Mouse (Mus musculus): Measurements from ENCODE around the gene D6Ertd527e.

Gene D6Ertd527e

DNA sequence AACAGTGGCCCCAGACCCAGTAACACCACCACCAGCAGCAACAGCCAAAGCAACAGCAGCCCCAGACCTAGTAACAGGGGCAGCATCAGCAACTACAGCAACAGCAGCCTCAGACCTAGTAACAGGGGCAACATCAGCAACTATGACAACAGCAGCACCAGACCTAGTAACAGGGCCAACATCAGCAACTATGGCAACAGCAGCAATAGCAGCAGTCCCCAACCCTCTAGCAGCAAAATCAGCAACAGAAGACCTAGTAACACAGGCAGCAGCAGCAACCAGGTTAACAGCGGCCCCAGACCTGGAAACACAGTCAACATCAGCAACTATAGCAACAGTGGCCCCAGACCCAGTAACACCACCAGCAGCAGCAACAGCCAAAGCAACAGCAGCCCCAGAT, 6.9 kb downstream of the D6Ertd527e start:
- no peak for DNase-seq (ENCODE audit: low read depth)

DNA sequence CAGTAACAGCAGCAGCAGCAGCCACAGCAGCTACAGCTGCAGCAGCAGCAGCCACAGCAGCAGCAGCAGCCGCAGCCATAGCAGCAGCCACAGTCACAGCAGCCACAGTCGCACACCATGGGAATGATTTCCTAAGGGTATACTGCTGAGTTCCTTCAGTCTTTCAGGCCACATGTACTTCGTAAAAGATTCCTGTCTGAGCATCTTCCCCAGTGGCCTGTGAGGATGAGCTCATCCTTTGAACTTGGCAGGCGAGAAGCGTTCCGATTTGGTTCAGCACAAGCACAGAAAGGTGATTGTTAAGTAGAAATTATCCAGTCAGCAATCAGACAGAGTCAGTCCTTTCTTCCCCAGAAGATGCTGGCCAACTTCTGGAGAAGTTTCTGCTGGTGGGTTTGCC, 7.6 kb downstream of the D6Ertd527e start:
- no peak for DNase-seq (ENCODE audit: low read depth)

DNA sequence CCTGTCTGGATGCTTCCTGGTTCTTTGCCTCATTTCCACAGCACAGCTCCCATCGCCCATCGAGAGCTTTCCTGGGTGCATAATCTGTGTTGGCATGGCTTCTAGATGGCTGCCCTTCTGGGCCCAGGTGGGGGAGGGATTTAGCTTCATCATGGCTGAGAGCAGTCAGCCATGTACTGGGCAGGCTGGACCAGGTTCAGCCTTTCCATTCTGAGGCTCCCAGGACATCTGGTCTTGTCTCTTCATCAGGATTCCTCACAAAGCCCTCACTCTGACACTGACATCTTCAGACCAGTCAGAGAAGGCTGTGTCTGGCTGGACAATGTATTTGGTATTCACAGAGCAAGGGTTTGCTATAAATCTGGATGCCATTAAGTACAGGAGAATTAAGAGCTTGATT, 11.4 kb downstream of the D6Ertd527e start:
- DNase-seq (ENCODE audit: low read depth) = no peak

DNA sequence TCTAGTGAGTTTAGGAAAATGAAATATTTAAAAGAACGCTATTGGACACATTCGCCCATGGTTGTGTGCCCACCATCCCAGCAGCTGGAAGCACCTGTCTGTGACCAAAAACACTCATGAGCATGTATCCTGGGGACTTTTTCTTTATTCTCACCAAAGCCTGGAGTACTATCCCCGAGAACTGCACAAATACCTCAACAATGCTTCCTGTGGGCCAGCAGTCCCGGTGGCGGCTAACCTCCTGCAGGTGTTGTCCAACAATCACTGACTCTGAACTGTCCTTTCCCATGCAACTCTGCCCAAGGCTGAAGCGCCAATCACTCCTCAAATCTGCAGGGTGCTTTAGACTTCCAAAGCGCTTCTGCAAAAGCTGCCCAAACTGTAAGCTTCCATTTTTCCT, 12.1 kb downstream of the D6Ertd527e start:
- DNase-seq (ENCODE audit: low read depth) = no peak

DNA sequence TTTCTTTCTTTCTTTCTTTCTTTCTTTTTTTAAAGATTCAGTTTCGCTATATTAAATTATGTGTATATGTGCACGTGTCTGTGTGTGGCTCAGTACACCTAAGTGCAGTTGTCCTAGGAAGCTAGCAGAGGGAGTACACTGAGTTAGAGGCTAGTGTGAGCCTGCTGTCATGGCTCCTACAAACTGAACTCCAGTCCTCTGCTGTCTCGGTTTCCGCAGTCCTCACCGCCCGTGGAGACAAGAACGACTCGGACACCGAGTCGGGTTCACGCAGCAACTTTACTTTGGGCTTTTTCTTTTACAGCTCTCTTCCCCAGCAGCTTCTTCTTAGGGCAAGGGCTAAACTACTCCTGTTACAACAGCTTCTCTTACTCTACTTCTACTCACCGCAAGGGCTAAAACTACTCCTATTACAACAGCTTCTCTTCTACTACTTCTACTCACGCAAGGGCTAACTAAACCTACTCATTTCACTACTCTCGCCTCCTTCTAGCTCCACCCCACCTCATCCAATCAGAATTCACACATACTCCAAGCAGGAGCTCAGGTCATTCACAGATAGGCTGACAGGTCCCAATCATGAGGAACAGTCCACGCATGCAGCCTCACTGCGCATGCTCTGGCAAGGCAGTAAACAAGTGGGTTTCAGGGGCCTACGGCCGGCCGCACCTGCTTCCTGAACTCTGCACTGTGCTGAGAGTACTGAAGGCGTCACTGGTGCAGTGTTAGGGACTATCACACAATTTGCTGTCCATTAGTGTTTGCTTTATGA, 14.7 kb downstream of the D6Ertd527e start:
- DNase-seq (ENCODE audit: low read depth) = no peak

- DNase-seq (ENCODE audit: low read depth) = no peak
These were observed 15.4 kb downstream of the D6Ertd527e start for GRCm38 (mm10) chr6:87119975-87120374.

- DNase-seq (ENCODE audit: low read depth) = peak; percentile 10
These were observed 16.1 kb downstream of the D6Ertd527e start for GRCm38 (mm10) chr6:87120661-87121060.

- DNase-seq (ENCODE audit: low read depth) = no peak
These were observed 17.4 kb downstream of the D6Ertd527e start for GRCm38 (mm10) chr6:87121961-87122360.

GRCm38 (mm10) chr6:87123406-87123805, 18.9 kb downstream of the D6Ertd527e start:
- DNase-seq (ENCODE audit: low read depth) = no peak

DNA sequence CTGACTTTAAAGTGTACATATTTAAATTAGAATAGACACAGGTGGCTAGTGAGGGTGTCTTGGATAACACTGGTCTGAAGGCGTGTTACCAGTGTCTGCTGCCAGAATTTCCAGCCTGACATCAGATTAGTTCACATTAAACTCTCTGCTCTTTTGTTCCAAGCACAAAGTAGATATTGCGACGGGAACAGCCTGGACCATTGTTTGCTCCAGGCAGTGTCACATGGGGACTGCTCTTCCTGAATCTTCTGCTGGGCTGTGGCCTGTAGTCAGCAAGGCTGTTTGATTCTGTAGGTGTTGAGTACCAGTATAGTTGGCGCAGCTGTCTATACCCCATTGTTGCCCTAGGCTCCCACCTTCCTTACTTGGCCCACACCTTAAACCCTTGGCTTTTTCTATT, 19.4 kb downstream of the D6Ertd527e start:
- DNase-seq (ENCODE audit: low read depth) = no peak

GRCm38 (mm10) chr6:87127049-87127753, 22.7 kb downstream of the D6Ertd527e start:
- DNase-seq (ENCODE audit: low read depth) = no peak

DNA sequence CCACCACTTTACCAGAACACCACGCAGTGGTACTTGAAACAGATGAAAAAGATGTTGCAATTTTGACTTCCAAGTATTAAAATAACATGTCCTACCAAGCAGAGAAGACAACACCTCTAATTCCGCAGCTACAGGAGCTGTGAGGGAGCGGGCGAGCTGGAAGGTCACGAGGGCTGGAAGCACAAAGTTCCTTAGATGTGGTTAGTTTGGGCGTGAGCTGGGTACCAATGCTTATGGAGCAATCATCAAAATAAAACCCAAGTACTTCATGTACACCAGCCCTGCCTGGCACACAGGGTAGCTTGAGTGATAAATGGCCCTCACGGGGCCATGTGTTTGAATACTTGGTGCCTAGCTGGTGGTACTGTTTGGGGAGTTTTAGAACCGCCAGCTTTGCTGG, 25.3 kb downstream of the D6Ertd527e start:
- no peak for DNase-seq (ENCODE audit: low read depth)

GRCm38 (mm10) chr6:87130628-87131027, 26.1 kb downstream of the D6Ertd527e start:
- no peak for DNase-seq (ENCODE audit: low read depth)

DNA sequence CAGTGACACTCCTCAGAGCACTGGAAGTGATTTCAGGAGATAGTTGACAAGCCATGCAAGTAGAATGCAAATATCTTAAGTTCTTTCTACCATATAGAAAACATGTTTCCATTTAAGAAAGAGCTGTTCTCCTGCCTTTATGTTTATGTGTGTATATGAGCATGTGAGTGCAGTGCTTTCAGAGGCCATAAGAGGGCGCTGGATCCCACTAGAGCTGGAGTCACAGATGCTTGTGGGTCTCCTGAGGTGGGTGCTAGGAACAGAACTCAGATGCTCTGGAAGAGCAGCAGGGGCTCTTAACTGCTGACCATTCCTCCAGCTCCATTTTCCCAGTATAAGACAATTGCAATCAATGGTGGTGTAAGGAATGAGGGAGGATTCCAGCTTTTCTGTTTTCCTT, 26.5 kb downstream of the D6Ertd527e start:
- no peak for DNase-seq (ENCODE audit: low read depth)

DNA sequence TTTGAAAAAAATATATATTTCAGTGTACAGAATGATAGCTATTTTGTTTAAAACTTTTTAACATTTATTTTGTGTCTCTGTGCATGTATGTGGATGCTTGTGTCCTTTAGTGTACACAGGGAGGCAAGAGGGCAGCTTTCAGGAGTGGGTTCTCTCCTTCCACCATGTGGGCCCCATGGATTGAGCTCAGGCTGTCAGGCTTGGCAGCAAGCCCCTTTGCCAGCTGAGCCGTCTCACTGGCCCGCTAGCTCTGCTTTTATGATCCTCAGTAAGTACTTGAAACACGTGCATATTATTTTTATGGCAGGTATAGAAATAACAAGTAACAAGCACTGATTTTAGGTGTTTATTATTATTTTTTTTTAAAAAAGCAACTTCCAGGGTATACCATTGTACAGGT, 29.0 kb downstream of the D6Ertd527e start:
- DNase-seq (ENCODE audit: low read depth) = no peak

GRCm38 (mm10) chr6:87133966-87134546, 29.5 kb downstream of the D6Ertd527e start:
- DNase-seq (ENCODE audit: low read depth) = no peak

GRCm38 (mm10) chr6:87138479-87138878, 33.9 kb downstream of the D6Ertd527e start:
- DNase-seq (ENCODE audit: low read depth) = no peak

GRCm38 (mm10) chr6:87139796-87140553, 35.4 kb downstream of the D6Ertd527e start:
- DNase-seq (ENCODE audit: low read depth) = no peak

DNA sequence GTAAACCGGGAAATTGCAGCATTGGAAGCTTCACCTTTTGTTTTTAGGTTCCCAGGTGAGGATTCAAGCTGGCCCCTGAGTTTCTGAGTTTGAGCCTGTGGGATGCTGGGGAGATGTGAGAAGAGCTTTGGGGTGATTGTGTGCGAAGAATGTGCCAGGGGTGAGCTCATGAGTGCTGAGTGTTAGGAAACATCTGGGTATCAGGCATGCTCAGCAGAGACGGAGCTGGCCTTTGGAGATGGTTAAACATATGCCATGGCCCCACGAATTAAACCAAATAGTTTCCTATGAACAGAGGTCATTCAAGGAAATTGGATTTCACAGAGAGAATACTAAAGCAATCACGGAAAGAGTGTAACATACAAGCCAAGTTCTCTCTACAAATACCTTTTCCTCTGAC, 37.7 kb downstream of the D6Ertd527e start:
- DNase-seq (ENCODE audit: low read depth) = no peak

- no peak for DNase-seq (ENCODE audit: low read depth)
These were observed 39.0 kb downstream of the D6Ertd527e start for GRCm38 (mm10) chr6:87143594-87143993.

DNA sequence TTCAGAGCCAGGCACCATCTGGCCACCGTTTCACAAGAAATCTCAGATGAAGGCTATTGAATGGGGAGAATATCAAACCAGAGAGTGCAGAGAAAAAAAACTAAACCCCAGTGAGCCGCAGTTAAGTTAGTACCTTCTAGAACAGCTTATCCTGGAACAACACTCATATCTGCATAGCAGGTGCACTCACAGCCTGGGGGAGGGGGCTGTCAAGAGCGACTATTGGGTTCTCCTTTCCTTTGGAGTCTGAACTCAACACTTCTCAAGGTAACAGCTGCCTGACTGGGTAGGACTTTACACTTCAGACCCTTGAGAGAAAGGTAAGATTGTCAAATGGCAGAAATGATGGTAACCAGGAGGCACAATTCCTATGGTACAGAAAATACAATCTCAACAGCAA, 43.4 kb downstream of the D6Ertd527e start:
- no peak for DNase-seq (ENCODE audit: low read depth)

DNA sequence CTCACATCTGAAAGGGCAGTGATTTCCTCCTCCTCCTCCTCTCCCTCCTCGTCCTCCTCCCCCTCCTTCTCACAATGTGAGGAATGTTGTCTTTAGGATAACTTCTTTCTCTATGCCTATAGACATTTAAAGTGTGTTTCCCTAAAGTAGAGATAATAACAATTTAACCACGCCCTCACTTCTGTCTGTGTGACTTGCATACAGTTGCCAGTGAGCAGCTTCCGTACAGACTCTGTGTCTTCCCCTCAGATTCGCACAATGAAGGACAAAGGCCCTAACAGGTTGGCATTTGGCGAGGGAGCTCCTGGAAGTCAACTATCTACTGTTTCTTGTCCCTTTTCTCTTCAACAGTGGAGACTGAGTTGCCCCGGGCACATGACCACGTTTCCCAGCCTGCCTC, 45.9 kb downstream of the D6Ertd527e start:
- no peak for DNase-seq (ENCODE audit: low read depth)

DNA sequence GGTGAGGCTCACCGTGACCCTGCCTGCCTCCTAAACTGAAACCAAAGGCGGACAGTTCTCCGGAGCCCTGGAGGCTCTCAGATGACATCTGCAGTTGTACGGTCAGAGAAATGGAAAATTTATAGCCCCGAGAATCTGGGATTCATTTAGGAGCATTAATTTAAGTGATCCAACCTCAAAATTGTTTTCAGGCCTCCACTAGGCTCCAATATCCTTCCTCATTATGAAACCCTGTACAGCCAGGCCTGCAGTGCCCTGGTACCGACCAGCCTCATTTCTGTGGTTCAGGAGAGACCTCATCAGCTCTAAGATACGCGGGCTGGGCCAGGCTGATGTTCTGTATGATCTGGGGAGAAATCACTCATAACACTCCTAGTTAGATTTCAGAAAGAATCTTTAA, 46.9 kb downstream of the D6Ertd527e start:
- no peak for DNase-seq (ENCODE audit: low read depth)
